Mouse (Mus musculus): ENCODE measurements around the gene Ccdc157.

Gene Ccdc157

DNA sequence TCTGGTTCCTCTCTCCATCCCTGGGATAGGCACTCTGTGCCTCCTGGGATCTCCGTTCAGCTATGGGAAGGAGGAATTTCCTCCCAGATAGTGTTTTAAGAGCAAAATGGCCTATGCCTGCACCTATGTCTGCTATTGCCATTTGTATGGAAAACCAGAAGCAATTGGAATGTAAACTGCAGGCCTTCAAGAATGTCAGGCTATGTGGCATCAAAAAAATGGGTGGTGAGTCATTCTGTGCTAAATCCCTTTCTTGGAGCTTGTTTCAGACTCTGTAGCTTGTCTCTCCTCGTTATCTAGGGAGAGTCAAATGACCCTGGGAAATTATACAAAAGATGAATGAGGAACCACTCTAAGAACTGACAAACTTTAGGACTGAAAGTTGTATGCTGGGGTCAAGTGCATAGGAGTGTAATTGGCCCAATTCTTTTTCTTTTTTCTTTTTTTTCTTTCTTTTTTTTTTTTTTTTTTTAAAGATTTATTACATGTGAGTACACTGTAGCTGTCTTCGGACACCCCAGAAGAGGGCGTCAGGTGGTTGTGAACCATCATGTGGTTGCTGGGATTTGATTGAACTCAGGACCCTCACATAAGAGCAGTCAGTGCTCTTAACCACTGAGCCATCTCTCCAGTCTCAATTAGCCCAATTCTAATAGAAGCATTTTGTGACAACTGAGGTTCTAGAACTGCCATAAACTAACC lies 24.3 kb upstream of the Ccdc157 start:
- in situ Hi-C loops (cut with MboI; ENCODE audit: unreplicated experiment in 2 of 2) = no loop called here

GRCm38 (mm10) chr11:4183511-4183910 lies 23.4 kb upstream of the Ccdc157 start:
- in situ Hi-C loops (cut with MboI; ENCODE audit: unreplicated experiment in 2 of 2) = no loop called here

DNA sequence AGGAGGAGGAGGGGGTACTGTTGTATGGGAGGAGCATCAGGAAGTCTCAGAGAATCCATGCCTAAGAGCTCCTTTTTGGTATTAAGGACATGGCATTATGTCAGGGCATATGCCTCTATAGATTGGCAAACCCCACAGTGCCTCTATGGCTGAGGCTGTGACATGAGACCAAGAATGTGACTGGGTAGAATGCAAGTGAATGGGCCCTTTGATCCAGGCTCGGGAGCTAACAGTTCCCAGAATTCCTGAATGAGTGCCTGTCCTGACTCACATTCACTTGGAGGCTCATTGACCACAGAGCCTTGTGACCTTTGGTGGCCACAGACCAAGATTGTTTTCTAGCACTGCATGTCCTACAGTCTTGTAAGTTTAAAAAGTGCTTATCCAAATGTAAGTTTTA lies 22.0 kb upstream of the Ccdc157 start:
- in situ Hi-C loops (cut with MboI; ENCODE audit: unreplicated experiment in 2 of 2) = no loop called here

- in situ Hi-C loops (cut with MboI; ENCODE audit: unreplicated experiment in 2 of 2) = no loop called here
Observed at GRCm38 (mm10) chr11:4177716-4178115, 17.6 kb upstream of the Ccdc157 start.

GRCm38 (mm10) chr11:4174586-4174985 lies 14.5 kb upstream of the Ccdc157 start:
- in situ Hi-C loops (cut with MboI; ENCODE audit: unreplicated experiment in 2 of 2) = no loop called here

DNA sequence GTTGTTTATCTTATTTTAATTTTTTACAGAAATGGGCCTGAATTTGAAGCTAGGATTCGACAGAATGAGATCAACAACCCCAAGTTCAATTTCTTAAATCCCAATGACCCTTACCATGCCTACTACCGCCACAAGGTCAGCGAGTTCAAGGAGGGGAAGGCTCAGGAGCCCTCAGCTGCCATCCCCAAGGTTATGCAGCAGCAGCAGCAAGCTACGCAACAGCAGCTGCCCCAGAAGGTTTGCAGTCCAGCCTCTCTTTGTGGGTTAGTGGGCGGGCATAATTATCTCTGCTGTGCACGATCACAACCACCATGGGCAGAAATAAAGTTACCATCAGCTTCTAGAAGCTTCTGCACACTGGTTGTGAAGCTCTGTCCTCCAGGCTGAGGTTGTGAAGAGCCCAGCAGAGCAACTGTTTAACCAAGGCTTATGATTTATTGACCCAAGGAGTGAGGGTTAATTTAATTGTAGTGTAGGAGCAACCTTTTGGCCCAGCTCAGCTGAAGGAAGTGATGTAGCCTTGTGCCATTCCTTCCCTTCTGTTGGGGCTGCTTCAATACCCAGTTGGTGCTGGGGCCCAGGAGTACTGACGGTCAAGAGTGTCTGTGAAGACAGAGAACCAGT lies 6.5 kb upstream of the Ccdc157 start:
- in situ Hi-C loops (cut with MboI; ENCODE audit: unreplicated experiment in 2 of 2) = no loop called here

- in situ Hi-C loops (cut with MboI; ENCODE audit: unreplicated experiment in 2 of 2) = no loop called here
Observed at GRCm38 (mm10) chr11:4164701-4165100, 4.6 kb upstream of the Ccdc157 start.

GRCm38 (mm10) chr11:4160758-4161480 lies 826 bp upstream of the Ccdc157 start:
- in situ Hi-C loops (cut with MboI; ENCODE audit: unreplicated experiment in 2 of 2) = no loop called here

DNA sequence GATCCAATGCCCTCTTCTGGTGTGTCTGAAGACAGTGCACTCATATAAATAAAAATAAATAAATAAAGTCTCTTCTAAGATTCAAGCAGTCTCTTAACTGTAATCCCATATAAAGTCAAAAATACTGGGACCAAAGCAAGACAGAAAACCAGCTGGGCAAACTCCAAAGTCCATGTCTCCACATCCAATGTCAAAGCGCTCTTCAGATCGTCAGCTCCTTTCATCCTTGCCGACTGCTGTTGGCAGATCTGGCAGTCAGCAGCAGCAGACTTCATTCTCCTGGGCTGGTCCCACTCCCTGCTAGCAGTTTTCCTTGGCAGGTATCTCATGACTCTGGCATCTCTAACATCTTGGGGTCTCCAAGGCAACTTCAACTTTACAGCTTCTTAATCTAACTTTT lies 1.4 kb downstream of the Ccdc157 start:
- in situ Hi-C loops (cut with MboI; ENCODE audit: unreplicated experiment in 2 of 2) = no loop called here

DNA sequence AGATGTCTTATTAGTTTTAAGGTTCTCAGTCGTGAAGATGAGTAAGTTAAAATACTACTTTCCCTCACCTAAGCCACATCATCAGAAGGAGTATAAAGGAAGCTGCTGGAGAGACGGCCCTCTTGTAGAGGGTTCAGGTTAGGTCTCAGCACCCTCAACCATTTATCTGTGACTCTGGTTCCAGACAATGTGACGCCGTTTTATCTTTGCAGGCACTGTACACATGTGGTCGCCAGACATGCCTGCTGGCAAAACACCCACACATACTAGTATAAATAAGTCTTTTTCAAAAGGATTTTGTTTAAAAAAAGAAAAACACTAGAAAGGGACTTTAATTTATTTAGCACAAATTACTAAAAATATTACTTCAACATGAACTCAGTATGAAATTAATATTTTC lies 4.5 kb downstream of the Ccdc157 start:
- in situ Hi-C loops (cut with MboI; ENCODE audit: unreplicated experiment in 2 of 2) = no loop called here

- in situ Hi-C loops (cut with MboI; ENCODE audit: unreplicated experiment in 2 of 2) = no loop called here
Observed at GRCm38 (mm10) chr11:4153694-4154093, 6.4 kb downstream of the Ccdc157 start.

DNA sequence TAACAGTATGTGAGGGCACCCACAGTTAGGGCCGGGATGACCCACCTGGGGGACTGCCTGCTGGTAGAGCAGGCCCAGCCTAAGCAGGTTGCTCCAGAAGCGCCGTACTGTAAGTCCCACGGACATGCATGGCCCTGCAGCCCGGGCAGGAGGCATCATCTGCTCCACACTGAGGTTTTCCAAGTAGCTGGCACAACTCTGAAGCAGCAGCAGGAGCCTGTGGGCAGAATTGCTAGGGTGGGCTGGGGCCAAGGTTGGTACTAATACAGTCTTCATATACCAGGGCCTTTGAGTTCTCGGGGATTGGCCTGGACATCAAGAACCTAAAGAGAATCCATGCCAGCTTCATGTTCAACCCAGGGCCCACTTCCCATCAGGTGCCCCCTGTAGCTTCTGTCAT lies 10.2 kb downstream of the Ccdc157 start:
- in situ Hi-C loops (cut with MboI; ENCODE audit: unreplicated experiment in 2 of 2) = no loop called here

GRCm38 (mm10) chr11:4148536-4149156 lies 11.4 kb downstream of the Ccdc157 start:
- in situ Hi-C loops (cut with MboI; ENCODE audit: unreplicated experiment in 2 of 2) = no loop called here

- in situ Hi-C loops (cut with MboI; ENCODE audit: unreplicated experiment in 2 of 2) = no loop called here
Observed at GRCm38 (mm10) chr11:4148120-4148519, 12.0 kb downstream of the Ccdc157 start.

DNA sequence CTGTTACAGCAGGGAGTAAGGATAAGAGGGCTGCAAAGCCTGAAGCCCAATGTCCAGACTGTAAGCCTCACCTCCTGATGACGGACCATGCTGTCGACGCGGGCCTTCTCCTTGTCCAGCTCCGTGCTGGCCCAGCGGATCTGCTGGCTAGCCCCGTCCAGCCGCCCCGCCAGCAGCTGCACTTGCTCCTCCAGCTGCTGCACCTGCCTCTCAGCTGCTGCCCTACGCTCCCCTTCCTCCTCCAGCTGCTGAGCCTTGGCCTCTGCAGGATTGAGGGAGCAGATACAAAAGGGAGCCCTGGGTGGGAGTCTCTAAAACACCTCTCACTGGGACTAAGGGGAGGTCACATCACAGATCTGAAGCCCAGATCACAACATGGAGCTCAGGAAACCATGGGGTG lies 13.0 kb downstream of the Ccdc157 start:
- in situ Hi-C loops (cut with MboI; ENCODE audit: unreplicated experiment in 2 of 2) = no loop called here

DNA sequence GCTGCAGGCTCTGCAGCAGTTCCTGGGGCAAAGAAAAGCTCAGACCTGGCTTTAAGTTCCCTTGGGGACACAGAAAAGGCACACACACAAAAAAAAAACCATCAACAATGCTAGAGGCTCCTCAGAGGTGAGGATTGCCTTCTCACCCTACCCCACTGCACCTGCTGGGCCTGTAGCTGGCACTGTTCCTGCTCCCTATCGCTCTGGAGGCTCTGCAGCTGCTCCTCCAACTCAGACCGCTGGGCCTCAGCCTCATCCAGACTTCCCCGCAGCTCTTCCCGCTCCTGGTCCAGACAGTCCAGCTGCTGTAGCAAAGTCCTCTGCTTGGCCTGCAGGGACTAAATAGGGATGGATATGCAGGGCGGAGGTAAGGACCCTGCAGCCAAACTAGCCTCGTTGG lies 13.7 kb downstream of the Ccdc157 start:
- in situ Hi-C loops (cut with MboI; ENCODE audit: unreplicated experiment in 2 of 2) = no loop called here

DNA sequence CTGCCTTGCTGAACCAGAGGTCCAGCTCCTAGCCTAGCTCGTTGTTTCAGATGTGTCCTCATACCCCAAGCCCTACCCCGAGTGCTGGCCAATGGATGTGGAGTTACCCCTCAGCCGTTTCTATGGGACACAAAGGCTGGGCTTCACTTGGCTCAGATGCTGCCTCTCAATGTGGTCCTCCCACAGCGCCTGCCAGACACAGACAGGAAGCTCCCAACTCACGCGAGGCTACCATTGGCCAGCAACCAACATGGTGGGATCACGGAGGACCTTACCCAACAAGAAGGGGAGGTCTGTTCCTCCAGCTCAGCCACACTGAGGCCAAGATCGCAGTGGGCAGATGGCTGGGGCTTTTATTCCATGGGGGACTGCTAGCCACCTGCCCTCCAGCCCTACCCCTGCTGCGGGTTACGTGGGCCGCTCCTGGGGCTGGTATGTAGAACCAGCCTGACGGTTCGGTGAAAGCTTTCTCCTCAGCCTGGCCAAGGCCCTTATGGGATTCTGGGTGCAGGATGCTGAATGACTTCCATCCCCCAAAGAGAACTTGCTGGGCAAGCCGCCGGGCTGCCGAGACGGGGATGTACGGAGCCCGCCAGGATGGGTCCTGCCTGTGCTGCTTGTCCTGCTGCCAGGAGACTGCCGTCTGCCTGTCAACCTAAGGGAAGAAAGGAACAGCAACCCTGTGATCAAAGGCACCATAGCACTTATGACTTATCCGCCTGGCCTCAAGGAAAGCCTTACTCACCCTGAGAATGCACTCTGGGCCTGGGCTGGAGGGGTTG lies 16.6 kb downstream of the Ccdc157 start:
- in situ Hi-C loops (cut with MboI; ENCODE audit: unreplicated experiment in 2 of 2) = no loop called here

GRCm38 (mm10) chr11:4142352-4142751 lies 17.7 kb downstream of the Ccdc157 start:
- in situ Hi-C loops (cut with MboI; ENCODE audit: unreplicated experiment in 2 of 2) = no loop called here

DNA sequence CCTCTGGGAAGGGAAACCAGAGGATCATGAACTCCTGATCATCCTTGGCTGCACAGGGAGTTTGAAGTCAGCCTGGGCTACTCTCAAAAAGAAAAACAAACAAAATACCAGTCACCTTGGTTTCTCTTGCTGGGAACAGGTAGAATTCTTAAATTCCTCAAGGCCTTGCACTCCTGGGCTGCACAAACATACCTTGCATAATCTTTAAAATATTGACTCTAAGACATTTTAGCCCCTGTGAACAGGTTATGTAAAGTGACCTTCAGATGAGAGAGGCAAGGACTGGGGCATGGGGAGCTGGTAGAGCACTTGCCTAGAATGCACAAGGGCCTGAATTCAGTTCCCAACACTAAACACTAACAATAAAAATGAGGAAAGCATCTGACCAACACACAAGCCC lies 18.6 kb downstream of the Ccdc157 start:
- in situ Hi-C loops (cut with MboI; ENCODE audit: unreplicated experiment in 2 of 2) = no loop called here

- in situ Hi-C loops (cut with MboI; ENCODE audit: unreplicated experiment in 2 of 2) = loop anchor here in 1 of 2 experiments (5.0 to 10.0 kb wide), 3 partner anchors 78 to 316 kb away; partner anchors contain the start of gene Castor1
Observed at GRCm38 (mm10) chr11:4138964-4139363, 21.1 kb downstream of the Ccdc157 start.
